Mouse (Mus musculus) intestine, postnatal 0 days (tissue): ENCODE data around the gene Cux1. TPM values are rescaled to one million over a fixed set of nuclear protein-coding genes. Genes with fewer than 3 reads are reported as not detected.
A peak's percentile ranks its signal among the peaks of the same experiment; 100 is the strongest.

Experiments
- ATAC-seq: fragments of 200-750 bp; cut with Nextera tagmentation; 2 replicates; pipeline ENCODE4 v1.8.0; 2017; ENCODE audit warnings: mild to moderate bottlenecking, moderate TSS enrichment, moderate library complexity
- H3K27ac ChIP-seq: fragments of 300-500 bp; sonication (generic); 2 replicates; pipeline ENCODE4 v1.5.1; 2014; ENCODE audit warnings: mild to moderate bottlenecking, low read depth, low read length, moderate library complexity
- H3K27me3 ChIP-seq: fragments of 300-500 bp; sonication (generic); replicated peaks from 2 replicates; pipeline ENCODE4 v1.6.1; 2014; ENCODE audit warnings: low read length, mixed read lengths; ENCODE audit not compliant: control insufficient read depth, insufficient read depth
- H3K36me3 ChIP-seq: fragments of 300-500 bp; sonication (generic); 2 replicates; pipeline ENCODE4 v1.6.1; 2014; ENCODE audit warnings: mild to moderate bottlenecking, moderate library complexity; ENCODE audit not compliant: control insufficient read depth, insufficient read depth
- H3K4me1 ChIP-seq: fragments of 300-500 bp; sonication (generic); replicated peaks from 2 replicates; pipeline ENCODE4 v1.6.1; 2014; ENCODE audit warnings: antibody characterized with exemption, low read length, mixed read lengths; ENCODE audit not compliant: control insufficient read depth, insufficient read depth
- H3K4me2 ChIP-seq: fragments of 300-500 bp; sonication (generic); replicated peaks from 2 replicates; pipeline ENCODE4 v1.6.1; 2014; ENCODE audit warnings: low read depth, mild to moderate bottlenecking, moderate library complexity
- H3K4me3 ChIP-seq: fragments of 300-500 bp; sonication (generic); 2 replicates; pipeline ENCODE4 v1.5.1; 2014; ENCODE audit warnings: low read depth, low read length
- H3K9ac ChIP-seq: fragments of 300-500 bp; sonication (generic); 2 replicates; pipeline ENCODE4 v1.6.1; 2014; ENCODE audit warnings: mild to moderate bottlenecking, low read depth, low read length
- H3K9me3 ChIP-seq: fragments of 300-500 bp; sonication (generic); 2 replicates; pipeline ENCODE4 v1.6.1; 2016; ENCODE audit warnings: mixed run types; ENCODE audit not compliant: control insufficient read depth
- CTCF ChIP-seq: sonication (generic); IDR thresholded peaks from 2 replicates; pipeline ENCODE4 v1.5.1; 2016; ENCODE audit warnings: low read depth, mild to moderate bottlenecking, control low read depth, antibody characterized with exemption, moderate library complexity
- WGBS: fragments of 180-500 bp; shearing (Covaris S2); extraction: QIAGEN DNeasy Blood & Tissue Kit; methylation state at CpG from one replicate; pipeline ENCODE4 v1.1.7; 2014; 5-methylcytosine and 5-hydroxymethylcytosine counted together
- polyA plus RNA-seq: library from polyadenylated mRNA; unstranded; fragments of >200 nt; fragmentation: Nextera tagmentation; extraction: Ambion mirVana; gene quantifications from 2 replicates; pipeline ENCODE4 v1.2.1, GENCODE M21; 2015

The Cux1 gene
- polyA plus RNA-seq, 1 experiment from 2014 or later, result 29.4 TPM

DNA sequence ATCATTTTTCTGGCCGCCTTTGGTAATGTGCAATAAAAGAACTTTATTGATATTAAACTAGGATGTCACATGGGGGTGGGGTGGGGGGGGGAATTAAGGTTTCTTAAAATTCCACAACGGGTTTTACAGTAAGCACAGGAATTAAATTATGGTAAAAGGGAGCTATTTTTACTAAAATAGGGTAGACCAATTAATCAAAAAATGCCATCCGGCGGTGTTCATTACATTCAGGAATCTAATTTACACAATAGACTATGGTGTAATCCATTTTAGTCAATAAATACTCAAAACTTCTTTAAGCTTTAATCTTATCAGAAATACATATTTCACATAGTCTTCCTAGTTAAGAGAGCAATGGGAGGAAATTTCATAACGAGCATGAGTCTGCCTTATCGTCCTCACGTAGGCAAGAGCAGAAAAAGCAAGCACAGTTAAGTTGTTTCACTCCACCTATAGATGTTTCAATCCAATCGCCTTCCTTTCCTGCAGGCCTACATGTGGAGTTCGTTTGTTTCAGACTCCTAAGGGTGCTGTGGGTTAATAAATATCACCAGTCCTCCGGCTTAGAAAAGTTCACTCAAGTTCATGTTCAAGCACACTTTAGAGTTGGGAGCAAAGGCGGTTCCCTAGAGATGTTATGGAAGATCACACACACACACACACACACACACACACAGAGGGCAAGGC lies 2.5 kb downstream of the Cux1 start:
- H3K27ac ChIP-seq, result peak overlapping the region; percentile 41; the same call in 1 of the 2 replicates
- no peak for TF ChIP-seq CTCF
- H3K36me3 ChIP-seq, result no peaks in the 10 kb centered on the region
- peak overlapping the region; percentile 99 for H3K4me3 ChIP-seq
- no peak for ATAC-seq
- H3K27me3 ChIP-seq, result peaks cover 5% of the 10 kb centered on the region; the same call in 1 of the 2 replicates
- H3K9me3 ChIP-seq, result no peaks in the 10 kb centered on the region
- 28% methylated on average over 11 of the region's 11 CpGs for WGBS
- H3K4me1 ChIP-seq, result peaks cover 7% of the 10 kb centered on the region; the same call in 1 of the 2 replicates
- peak overlapping the region; percentile 100 for H3K4me2 ChIP-seq
- no peak overlapping the region for H3K9ac ChIP-seq

DNA sequence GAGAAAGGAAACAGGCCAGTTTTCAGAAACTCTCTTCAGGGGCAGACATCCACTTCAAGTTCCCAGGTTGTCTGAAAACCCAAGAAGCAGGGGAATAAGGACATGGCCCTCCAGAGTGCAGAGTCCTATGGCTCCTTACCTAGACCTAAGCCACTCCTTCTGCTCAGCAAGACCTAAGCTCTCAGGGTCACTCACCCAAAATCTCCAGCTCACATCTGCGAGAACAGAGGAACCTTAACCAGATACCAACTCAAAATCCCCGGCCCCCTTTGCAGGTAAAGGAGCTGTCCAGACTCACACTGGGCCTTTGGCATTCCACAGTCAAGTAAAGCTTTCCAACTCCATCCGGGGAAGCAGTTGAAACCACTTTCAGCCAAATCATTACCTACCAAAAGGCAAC lies 3.3 kb downstream of the Cux1 start:
- no peak for TF ChIP-seq CTCF
- Histone ChIP-seq H3K9me3 (no peaks in the 10 kb centered on the region), H3K27me3 (no peaks in the 10 kb centered on the region), H3K4me3 (no peak overlapping the region), H3K4me1 (peaks cover 7% of the 10 kb centered on the region; the same call in 1 of the 2 replicates), H3K36me3 (no peaks in the 10 kb centered on the region), H3K4me2 (no peak overlapping the region), H3K9ac (no peak overlapping the region), H3K27ac (no peak overlapping the region)
- WGBS, result 77% methylated on average over 3 of the region's 3 CpGs
- ATAC-seq, result no peak

DNA sequence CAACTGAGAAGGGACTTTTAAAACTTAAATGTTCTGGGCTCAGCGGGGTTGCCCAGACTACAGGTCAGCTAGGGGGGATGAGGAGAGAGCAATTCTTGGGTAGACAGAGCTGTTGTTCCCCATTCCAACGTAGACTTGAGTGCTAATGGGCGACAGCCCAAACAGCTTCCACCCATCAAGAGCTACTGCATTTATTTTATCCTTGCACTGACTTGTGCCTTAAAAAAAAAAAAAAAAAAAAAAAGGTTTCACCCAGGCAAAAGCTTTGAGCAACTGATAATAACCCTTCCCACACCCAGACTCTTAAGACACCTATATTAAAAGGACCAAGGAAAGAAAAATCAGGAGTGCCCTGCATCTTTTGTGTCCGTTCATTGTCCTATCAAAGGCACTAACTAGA lies 4.2 kb downstream of the Cux1 start:
- no peak for TF ChIP-seq CTCF
- no peak overlapping the region for H3K4me2 ChIP-seq
- no peak overlapping the region for H3K9ac ChIP-seq
- H3K27me3 ChIP-seq, result no peaks in the 10 kb centered on the region
- H3K4me1 ChIP-seq, result peaks cover 7% of the 10 kb centered on the region; the same call in 1 of the 2 replicates
- no peaks in the 10 kb centered on the region for H3K36me3 ChIP-seq
- H3K27ac ChIP-seq, result no peak overlapping the region
- H3K4me3 ChIP-seq, result no peak overlapping the region
- ATAC-seq, result no peak
- WGBS, result 75% methylated on average over 4 of the region's 4 CpGs
- H3K9me3 ChIP-seq, result no peaks in the 10 kb centered on the region

DNA sequence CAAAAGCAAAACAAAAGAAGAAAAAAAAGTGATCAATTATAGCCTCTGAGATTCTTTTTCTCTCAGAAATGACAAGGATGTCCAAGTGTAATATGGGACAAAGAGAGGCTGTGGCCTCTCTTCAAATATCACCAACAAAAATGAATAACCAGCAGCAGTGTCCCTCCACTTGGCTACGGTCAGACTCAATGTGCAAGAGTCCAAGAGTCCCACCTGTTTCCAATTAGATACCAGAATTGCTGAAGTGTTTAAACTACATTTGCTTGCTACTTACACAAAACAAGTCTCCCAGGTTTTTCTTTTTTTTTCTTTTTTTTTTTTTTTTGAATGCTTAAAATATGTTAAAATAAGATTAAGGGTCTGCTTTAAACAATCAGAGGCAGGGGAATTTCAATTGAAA lies 5.1 kb downstream of the Cux1 start:
- no peak overlapping the region for H3K27ac ChIP-seq
- H3K27me3 ChIP-seq, result no peaks in the 10 kb centered on the region
- no peak for ATAC-seq
- H3K9ac ChIP-seq, result no peak overlapping the region
- H3K36me3 ChIP-seq, result no peaks in the 10 kb centered on the region
- TF ChIP-seq CTCF, result no peak
- WGBS, result 35% methylated on average over 1 of the region's 1 CpGs
- no peak overlapping the region for H3K4me3 ChIP-seq
- H3K9me3 ChIP-seq, result no peaks in the 10 kb centered on the region
- peaks cover 7% of the 10 kb centered on the region; the same call in 1 of the 2 replicates for H3K4me1 ChIP-seq
- no peak overlapping the region for H3K4me2 ChIP-seq

DNA sequence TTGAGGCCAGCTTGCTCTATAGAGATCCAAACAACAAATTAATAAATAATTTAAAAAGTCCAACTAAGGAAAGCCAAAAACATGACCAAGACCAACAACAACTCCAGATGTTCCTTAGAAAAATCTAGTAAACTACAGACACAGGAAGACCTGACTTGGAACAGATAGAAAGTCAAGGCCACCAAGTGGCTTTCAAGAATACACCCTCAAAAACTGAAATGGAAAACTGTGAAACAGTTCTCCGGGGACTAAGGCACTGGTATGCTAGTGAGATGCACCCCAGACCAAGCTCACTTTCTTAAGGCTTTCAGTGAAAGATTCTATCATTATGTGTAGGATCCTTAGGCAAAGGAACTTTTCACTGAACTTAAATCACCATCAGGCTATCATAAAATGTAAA lies 5.6 kb downstream of the Cux1 start:
- H3K36me3 ChIP-seq, result no peaks in the 10 kb centered on the region
- H3K9ac ChIP-seq, result no peak overlapping the region
- no peak overlapping the region for H3K27ac ChIP-seq
- no peaks in the 10 kb centered on the region for H3K27me3 ChIP-seq
- ATAC-seq, result no peak
- TF ChIP-seq CTCF, result no peak
- no peak overlapping the region for H3K4me2 ChIP-seq
- H3K4me3 ChIP-seq, result no peak overlapping the region
- no peaks in the 10 kb centered on the region for H3K9me3 ChIP-seq
- H3K4me1 ChIP-seq, result peaks cover 7% of the 10 kb centered on the region; the same call in 1 of the 2 replicates
- WGBS, result 89% methylated on average over 1 of the region's 1 CpGs

DNA sequence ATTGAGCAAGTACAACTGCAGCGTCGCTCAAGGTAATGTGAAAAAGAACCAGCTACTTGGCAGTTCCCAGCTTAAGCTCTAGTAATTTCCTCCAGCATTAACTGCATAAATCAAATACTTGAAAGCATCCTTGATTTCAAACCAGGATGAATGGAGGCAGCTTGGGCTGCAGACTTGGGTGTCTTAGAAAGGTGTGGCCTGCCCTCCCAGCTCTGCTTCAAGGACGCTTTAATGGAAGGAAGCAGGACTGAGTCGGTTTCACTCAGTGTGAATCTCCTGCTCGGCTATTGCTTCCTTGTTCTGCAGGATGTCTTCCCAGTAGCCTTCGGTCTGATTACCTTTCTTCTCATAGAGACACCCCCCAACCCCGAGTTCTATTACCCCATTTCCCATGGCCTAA lies 6.6 kb downstream of the Cux1 start:
- Histone ChIP-seq H3K36me3 (no peaks in the 10 kb centered on the region), H3K27me3 (no peaks in the 10 kb centered on the region), H3K9ac (no peak overlapping the region), H3K4me1 (peaks cover 11% of the 10 kb centered on the region; the same call in 1 of the 2 replicates), H3K4me3 (no peak overlapping the region), H3K9me3 (no peaks in the 10 kb centered on the region), H3K27ac (no peak overlapping the region; the same call in 1 of the 2 replicates), H3K4me2 (no peak overlapping the region)
- no peak for ATAC-seq
- no peak for TF ChIP-seq CTCF
- 32% methylated on average over 7 of the region's 7 CpGs for WGBS
